Mouse (Mus musculus): ENCODE results near the gene Snx14.

Gene Snx14

DNA sequence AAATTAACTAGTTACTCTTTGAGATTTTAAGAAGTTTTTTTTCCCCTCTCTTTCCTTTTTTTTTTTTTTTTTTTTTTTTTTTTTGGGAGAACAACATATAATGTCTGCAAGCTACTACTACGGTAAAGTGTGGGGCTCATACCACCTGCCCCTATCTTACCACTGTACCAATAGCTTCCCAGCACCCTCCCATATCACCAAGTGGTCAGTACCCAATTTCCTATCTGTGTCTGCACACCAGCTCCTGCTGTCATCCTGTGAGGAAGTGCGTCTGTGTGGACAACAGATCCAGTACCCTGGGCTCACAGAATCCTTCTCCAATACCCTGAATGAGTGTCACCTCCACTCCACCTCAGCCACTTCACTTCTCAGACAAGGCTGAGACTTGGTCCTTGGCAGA, 79.6 kb downstream of the Snx14 start:
- in situ Hi-C loops (cut with MboI; ENCODE audit: low pct_unique_long_range_greater_than_20kb in 1 of 2, low sequenced_read_pairs in 2 of 2, unreplicated experiment in 1 of 2), result loop anchor here in 1 of 2 experiments (25.0 kb wide), 1 partner anchor 122 kb away; no protein-coding TSS in a partner anchor

DNA sequence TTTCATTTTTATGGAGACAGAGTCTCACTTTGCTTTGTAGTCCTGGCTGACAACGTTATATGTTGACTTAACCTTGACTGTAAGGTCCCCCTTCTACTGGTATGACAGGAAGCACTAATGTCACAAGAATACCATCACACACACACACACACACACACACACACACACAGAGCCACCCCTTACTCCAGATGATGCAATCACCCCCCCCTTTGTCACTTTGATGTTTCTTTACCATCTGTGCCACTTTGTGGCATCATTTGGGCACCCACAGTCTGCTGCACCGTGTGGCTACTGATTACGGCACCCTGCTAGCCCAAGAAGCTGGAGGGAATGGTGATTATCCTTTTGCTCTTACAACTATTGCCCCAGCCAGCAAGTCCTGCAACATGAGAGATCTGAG, 81.6 kb downstream of the Snx14 start:
- in situ Hi-C loops (cut with MboI; ENCODE audit: low pct_unique_long_range_greater_than_20kb in 1 of 2, low sequenced_read_pairs in 2 of 2, unreplicated experiment in 1 of 2), result loop anchor here in 1 of 2 experiments (25.0 kb wide), 1 partner anchor 120 kb away; no protein-coding TSS in a partner anchor

DNA sequence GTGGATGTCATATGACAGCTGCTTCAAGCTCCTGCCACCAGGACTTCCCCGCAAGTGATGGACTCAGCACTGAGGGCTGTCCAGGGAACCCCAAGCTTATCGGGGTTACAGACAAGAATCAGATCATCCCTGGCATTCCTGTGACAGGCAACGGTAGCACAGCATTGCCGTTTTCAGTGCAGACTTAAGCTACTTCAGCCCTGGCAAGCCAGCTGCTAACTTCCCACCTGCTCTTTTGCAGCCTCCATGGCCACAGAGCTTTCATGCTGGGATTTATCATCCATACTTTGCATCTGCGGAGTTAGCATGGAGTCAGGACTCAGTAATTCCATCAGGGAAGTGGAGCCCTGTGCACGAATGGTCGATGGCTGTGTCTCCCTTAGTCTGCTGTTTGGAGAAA, 85.3 kb downstream of the Snx14 start:
- in situ Hi-C loops (cut with MboI; ENCODE audit: low pct_unique_long_range_greater_than_20kb in 1 of 2, low sequenced_read_pairs in 2 of 2, unreplicated experiment in 1 of 2), result loop anchor here in 1 of 2 experiments (25.0 kb wide), 1 partner anchor 116 kb away; no protein-coding TSS in a partner anchor

DNA sequence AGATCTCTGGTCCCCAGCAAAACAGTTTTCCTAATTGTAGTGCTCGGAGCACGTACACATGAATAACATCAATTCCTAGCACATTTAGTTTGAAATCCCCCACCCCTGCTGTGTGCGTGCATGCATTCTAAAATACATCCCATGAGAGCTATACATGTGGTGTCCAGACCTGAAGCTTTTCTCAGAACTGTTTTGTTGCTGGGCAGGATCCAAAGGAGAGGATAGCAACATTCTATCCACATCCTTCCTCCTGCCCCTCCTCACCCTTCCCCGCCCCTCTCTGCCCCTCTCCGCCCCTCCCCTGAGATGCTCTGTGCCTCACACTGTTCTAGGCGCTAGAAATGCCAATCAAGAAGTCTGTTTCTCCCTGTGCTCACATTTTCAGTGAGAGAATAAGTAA, 86.0 kb downstream of the Snx14 start:
- in situ Hi-C loops (cut with MboI; ENCODE audit: low pct_unique_long_range_greater_than_20kb in 1 of 2, low sequenced_read_pairs in 2 of 2, unreplicated experiment in 1 of 2), result loop anchor here in 1 of 2 experiments (25.0 kb wide), 1 partner anchor 115 kb away; no protein-coding TSS in a partner anchor

DNA sequence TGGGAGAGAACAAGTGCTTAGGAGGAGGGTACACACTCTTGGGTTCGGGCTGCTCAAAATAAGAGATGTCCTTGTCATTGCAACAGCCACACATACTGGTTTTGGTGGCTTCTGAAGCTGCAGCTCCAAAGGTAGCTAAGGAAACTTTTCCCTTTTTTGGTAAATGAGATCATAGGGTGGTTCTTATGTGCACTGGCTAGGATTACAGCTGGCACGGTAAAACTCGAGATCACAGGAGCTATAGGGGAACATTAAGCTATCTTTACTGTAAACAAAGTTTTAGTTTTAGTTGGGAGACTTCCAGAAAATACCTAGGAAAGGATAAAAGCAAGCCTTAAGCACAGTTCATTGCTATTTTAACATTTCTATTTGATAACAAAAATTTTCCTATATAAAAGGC, 87.6 kb downstream of the Snx14 start:
- in situ Hi-C loops (cut with MboI; ENCODE audit: low pct_unique_long_range_greater_than_20kb in 1 of 2, low sequenced_read_pairs in 2 of 2, unreplicated experiment in 1 of 2), result loop anchor here in 1 of 2 experiments (25.0 kb wide), 1 partner anchor 114 kb away; no protein-coding TSS in a partner anchor

DNA sequence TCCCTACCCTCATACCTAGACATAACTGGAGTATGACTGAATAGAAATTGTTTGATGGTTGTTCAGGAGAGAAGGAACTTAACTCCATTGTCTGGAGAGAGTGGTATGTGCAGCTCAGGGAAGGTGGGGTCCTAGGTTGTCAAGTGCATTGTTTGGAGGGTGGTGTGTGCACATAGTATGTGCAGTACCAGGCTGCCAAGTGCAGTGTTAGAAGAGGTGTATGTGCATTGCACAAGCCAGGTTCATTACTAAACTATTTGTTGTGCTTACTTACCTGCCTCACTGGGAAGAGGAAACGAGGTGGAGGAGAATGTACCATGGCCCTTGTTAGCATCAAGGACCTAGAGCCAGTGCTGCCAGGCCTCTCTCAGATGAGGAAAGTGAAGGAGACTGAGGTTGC, 88.4 kb downstream of the Snx14 start:
- in situ Hi-C loops (cut with MboI; ENCODE audit: low pct_unique_long_range_greater_than_20kb in 1 of 2, low sequenced_read_pairs in 2 of 2, unreplicated experiment in 1 of 2), result loop anchor here in 1 of 2 experiments (25.0 kb wide), 1 partner anchor 113 kb away; no protein-coding TSS in a partner anchor

DNA sequence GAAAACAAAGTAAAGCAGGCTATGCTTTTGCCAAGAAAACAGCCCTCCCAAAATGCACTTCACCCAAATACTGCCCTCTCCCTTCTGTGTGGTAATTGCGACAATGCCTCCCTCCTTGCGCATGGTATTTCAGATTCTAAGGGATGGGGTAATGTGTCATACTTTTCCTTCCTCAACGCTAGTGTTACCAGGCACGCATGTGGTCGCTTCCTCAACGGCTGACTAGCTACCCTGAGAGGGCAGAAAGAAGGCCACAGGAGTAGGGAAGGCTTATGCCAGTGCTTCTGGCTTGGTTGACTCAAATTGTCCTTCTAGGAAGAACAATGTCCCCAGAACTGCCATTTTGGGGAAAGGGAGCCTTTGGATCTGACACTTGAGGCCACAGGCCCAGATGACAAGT, 90.1 kb downstream of the Snx14 start:
- in situ Hi-C loops (cut with MboI; ENCODE audit: low pct_unique_long_range_greater_than_20kb in 1 of 2, low sequenced_read_pairs in 2 of 2, unreplicated experiment in 1 of 2), result no loop called here

DNA sequence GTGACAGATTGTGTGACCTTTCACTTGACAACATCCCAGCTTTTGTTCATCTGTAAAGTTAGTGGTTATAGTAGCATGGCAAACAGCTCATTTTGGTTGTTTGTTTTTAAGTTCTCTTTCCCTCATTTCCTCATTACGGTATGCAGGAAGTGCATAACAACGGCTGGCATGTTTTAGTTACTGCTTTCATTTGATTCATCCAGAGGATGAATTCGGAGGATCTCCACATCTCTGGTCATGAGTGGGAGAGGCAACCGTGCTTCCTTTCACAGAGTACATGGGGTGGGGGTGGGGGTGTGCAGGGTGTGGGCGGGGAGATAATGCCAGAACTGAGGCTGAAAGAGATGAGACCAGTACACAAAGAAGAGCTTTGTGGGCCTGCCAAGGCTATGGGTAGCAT, 91.9 kb downstream of the Snx14 start:
- in situ Hi-C loops (cut with MboI; ENCODE audit: low pct_unique_long_range_greater_than_20kb in 1 of 2, low sequenced_read_pairs in 2 of 2, unreplicated experiment in 1 of 2), result no loop called here

DNA sequence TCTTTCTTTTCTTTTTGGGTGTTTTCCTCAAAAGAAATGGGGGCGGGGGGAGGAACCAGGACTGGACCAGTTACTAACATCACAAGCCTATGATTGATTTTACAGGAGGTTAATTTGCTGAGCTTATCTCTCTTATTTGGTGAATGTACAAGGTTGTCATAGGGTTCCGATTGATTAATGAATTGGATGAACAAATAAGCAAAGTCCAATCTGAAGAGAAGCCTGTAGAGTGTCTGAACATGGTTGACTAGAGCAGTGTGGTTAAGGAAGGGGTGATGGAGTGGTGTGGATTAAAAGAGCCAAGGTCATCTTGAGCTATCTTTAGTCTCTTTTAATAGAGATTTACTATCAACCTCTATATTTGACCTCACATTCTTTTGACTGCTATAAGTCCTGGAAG, 94.3 kb downstream of the Snx14 start:
- in situ Hi-C loops (cut with MboI; ENCODE audit: low pct_unique_long_range_greater_than_20kb in 1 of 2, low sequenced_read_pairs in 2 of 2, unreplicated experiment in 1 of 2), result no loop called here

DNA sequence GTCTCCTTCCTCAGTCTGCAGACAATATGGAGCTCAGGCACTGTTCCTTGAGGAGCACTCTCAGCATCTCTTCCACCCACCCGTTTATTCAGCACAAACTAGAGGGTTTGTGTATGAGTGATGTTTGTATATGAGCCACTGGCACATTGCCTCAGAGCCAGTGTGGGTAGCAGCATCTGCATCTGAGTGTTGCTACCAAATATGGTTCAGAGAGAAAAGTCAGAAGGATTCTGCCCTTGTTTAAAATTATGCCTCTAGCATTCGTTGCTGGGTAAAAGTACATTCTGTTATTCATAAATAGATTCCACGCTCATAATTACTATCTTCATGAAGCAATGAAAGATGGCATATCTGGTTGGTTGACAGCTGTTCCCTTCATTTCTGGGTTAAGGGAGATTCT, 96.1 kb downstream of the Snx14 start:
- in situ Hi-C loops (cut with MboI; ENCODE audit: low pct_unique_long_range_greater_than_20kb in 1 of 2, low sequenced_read_pairs in 2 of 2, unreplicated experiment in 1 of 2), result no loop called here

DNA sequence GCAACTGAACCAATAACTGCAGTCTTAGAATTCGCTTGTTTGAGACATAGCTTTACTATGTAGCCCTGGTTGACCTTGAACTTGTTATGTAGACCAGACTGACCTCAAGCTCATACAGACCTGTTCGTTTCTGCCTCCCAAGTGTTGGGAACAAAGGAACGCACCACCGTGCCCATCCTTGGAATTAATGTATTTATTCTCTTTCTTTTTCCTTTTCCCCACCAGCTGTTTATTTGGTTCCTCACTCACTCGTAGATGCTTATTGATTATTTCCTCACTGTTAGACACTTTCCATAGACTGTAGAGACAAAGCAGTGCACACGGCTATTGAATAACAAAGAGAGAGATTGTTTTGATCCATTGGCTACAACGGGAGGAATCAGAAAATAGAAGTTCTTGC, 96.5 kb downstream of the Snx14 start:
- in situ Hi-C loops (cut with MboI; ENCODE audit: low pct_unique_long_range_greater_than_20kb in 1 of 2, low sequenced_read_pairs in 2 of 2, unreplicated experiment in 1 of 2), result no loop called here

DNA sequence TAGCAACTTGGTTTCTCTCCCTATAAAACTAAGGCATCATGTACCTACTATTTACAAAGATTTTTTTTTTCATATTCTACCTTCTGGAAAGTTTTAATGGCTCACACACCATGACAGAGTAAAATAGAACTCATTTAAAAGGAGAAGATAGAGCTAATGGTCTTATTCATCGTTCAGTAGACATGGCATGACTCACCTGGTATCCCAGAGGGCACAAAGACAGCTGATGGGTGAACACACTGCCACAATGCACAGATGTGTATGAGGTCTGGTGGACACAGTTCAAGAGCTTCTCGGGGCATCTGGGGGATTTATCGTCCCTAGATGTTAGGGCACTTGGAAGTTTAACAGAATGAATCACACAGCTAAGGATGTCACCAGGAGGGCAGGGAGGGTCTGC, 97.9 kb downstream of the Snx14 start:
- in situ Hi-C loops (cut with MboI; ENCODE audit: low pct_unique_long_range_greater_than_20kb in 1 of 2, low sequenced_read_pairs in 2 of 2, unreplicated experiment in 1 of 2), result no loop called here

DNA sequence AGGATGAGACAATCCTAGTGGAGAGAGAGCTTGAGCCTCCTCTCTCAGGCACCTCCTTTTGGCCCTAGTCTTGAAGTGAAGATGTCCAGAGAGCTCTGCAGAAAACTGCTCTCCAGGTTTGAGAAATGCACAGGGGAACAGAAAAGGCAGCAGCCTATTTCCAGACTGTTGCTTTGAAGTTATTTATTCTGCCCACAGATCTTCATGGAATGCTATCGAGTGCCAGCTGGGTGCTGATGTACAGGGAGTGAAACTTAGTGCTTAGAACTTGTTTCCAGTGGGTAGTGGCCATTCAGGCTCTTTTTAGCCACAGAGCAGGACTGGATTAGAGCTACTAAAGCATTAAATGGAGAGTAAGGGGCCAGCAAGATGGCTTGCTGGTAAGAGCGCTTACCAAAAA, 102.9 kb downstream of the Snx14 start:
- in situ Hi-C loops (cut with MboI; ENCODE audit: low pct_unique_long_range_greater_than_20kb in 1 of 2, low sequenced_read_pairs in 2 of 2, unreplicated experiment in 1 of 2), result no loop called here

DNA sequence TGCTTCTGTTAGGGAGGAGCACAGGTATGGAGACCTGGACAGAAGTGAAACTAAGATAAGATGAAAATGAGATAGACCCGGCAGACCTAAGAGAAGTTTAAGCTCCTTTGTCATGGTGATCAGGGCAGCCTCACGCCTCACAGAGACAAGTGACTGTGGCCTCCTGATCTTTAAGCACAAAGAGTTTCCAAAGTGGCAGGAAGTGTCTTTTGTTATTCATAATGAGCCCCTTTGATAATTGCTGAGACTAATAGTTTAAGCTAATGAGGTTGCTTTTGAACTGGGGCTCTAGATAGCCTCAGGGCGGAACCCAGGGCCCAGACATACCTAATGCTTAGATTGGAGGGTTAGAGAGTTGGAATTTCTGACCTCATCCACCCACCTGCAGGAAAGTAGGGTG, 106.3 kb downstream of the Snx14 start:
- in situ Hi-C loops (cut with MboI; ENCODE audit: low pct_unique_long_range_greater_than_20kb in 1 of 2, low sequenced_read_pairs in 2 of 2, unreplicated experiment in 1 of 2), result no loop called here

DNA sequence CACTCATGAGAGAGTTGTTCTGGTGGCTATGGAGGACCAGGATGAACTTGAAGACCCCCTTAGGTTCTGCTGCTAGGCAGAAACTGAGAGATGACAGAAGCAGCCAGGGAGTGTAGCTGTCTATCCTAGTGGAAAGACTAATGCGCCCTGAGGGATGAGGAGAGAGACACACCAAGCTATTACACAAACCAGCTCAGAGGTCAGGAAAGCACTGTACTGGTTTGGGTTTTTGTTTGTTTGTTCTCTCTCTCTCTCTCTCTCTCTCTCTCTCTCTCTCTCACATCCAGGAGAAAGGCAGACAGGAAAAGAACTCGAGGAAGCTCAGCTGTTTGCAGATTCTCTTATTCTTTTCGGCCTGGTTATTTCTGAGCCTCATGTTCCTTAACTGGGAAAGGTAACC, 108.4 kb downstream of the Snx14 start:
- in situ Hi-C loops (cut with MboI; ENCODE audit: low pct_unique_long_range_greater_than_20kb in 1 of 2, low sequenced_read_pairs in 2 of 2, unreplicated experiment in 1 of 2), result no loop called here

DNA sequence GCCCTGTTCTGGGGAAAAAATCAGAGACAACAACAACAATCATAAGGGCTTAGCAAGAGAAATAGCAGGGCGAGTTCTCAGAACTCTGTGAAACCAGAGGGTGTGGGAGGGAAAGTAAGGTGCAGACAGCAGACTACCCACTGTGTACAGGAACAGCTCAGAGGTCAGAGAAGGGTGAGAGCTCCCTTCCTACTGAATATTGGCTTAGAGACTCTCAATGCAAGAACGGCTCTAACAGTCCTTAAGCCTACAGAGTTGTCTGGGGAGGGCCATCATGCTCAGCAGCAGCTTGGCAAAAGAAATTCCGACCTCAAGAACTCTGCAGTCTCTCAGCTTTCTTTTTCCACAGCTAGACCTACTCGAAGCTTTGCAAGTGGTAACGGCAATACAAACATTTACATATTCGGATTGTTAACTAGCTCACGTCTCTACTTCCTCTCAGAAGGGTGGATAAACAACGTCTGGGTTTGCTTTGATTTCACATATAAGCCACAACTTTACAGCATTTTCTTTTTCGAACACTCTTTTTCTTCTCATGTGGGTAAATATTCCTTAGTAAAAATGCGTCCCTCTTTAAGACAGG, 109.5 kb downstream of the Snx14 start:
- in situ Hi-C loops (cut with MboI; ENCODE audit: low pct_unique_long_range_greater_than_20kb in 1 of 2, low sequenced_read_pairs in 2 of 2, unreplicated experiment in 1 of 2), result no loop called here

DNA sequence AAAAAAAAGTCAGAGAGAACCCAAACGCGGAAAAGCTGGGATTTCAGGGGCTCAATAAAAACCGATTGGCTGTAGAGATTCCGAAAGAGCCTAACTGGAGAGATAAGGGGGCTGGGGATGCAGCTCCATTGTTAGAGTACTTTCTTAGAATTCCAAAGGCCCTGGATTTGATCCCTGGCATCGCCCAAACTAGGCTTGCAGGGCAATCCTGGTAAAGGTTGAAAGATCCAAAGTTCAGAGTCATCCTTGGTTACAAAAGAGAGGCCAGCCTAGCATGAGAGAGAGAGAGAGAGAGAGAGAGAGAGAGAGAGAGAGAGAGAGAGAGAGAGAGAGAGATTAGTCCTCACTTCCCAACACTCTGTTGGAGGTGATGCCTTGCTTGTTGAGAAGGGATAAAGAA, 110.1 kb downstream of the Snx14 start:
- in situ Hi-C loops (cut with MboI; ENCODE audit: low pct_unique_long_range_greater_than_20kb in 1 of 2, low sequenced_read_pairs in 2 of 2, unreplicated experiment in 1 of 2), result no loop called here

DNA sequence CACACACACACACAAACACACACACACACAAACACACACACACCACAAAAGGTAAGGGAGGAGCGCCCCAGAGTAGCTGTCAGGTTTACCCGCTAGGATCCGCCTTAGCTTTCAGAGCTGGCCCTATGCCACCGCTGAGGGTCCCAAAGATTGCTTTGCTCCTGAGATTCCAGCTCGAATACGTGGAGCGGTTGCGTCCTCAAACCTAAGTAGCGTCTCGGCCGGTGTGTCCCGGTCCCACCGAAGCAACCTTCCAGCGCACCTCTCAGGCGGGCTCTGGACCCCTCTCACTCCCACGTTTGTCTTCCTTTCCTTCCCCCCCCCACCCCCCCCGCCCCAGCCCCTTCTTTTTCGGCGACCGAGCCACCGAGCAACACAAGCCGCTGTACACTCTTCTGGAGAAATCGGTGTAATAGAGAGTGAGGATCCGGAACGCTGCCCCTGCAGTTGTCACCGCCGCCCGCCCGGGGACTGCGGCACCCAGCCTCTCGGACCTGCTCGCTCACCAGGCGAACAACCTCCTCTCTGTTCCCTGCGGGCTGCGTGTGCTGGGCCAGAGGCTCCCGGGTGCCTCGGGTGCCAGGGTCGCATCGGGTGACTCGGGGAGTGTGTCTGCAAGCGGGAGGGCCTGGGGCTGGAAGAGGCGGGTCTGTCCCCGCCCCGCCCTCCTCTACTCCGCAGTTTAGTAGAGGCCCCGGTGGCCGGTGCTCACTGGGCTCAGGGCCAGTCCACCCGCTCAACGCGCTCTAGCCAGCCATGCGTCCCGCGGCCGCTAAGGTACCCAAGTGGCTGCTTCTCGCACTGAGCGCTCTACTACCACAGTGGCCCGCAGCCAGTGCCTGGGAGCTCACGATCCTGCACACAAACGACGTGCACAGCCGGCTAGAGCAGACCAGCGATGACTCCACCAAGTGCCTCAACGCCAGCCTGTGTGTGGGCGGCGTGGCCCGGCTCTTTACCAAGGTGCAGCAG, 111.5 kb downstream of the Snx14 start, which contains the start of gene Nt5e:
Nt5e (plus strand) TSS at position 268 of the 972 bp plus-strand sequence.
- in situ Hi-C loops (cut with MboI; ENCODE audit: low pct_unique_long_range_greater_than_20kb in 1 of 2, low sequenced_read_pairs in 2 of 2, unreplicated experiment in 1 of 2), result no loop called here

Measured in mouse embryonic stem cell (cell line).